8 mouse cellular contexts compared by ENCODE assay signal in genomic region chr12:30884622-30885230, GRCm38 (mm10). TPM values are rescaled to one million over a fixed set of nuclear protein-coding genes. Genes with fewer than 3 reads are reported as not detected.
A peak's percentile ranks its signal among the peaks of the same experiment; 100 is the strongest.
DNase-seq lines count a peak whose midpoint lies in the region; ATAC-seq lines count a peak whose summit lies in the region.

No protein-coding gene starts in this region.

- peaks cover 15% of the 10 kb centered on the region for H3K4me1 ChIP-seq in lung, embryonic 15.5 days
- peaks cover 12% of the 10 kb centered on the region for H3K4me1 ChIP-seq in forebrain, embryonic 12.5 days
- H3K4me1 ChIP-seq in limb, embryonic 15.5 days: peaks cover 14% of the 10 kb centered on the region
- peaks cover 6% of the 10 kb centered on the region; the same call in 1 of the 2 replicates for H3K4me1 ChIP-seq in stomach, embryonic 14.5 days (ENCODE audit: control insufficient read depth, insufficient read depth, low read length)

- 0 out of 2 replicates have a peak, but pooled peaks have one; percentile 23 for ATAC-seq in lung, embryonic 15.5 days (ENCODE audit: borderline replicate concordance, extremely low read depth, low FRiP score, low TSS enrichment)
- ATAC-seq in forebrain, embryonic 12.5 days (ENCODE audit: low FRiP score): peak; percentile 57
- ATAC-seq in limb, embryonic 15.5 days (ENCODE audit: insufficient number of reproducible peaks, low FRiP score, low TSS enrichment, low read depth): peak; percentile 14; the same call in 1 of the 2 replicates
- ATAC-seq in stomach, embryonic 14.5 days (ENCODE audit: insufficient number of reproducible peaks, insufficient read depth, low FRiP score, low read depth): peak; percentile 63; the same call in 1 of the 2 replicates

- no peaks in the 10 kb centered on the region for H3K9me3 ChIP-seq in lung, embryonic 15.5 days
- no peaks in the 10 kb centered on the region for H3K9me3 ChIP-seq in forebrain, embryonic 12.5 days
- no peaks in the 10 kb centered on the region for H3K9me3 ChIP-seq in limb, embryonic 15.5 days
- H3K9me3 ChIP-seq in stomach, embryonic 14.5 days (ENCODE audit: control insufficient read depth, low read depth, low read length): no peaks in the 10 kb centered on the region

- H3K4me3 ChIP-seq in lung, embryonic 15.5 days: peak overlapping the region; percentile 48
- peak overlapping the region; percentile 54 for H3K4me3 ChIP-seq in forebrain, embryonic 12.5 days (replicated peaks)
- peak overlapping the region; percentile 47 for H3K4me3 ChIP-seq in limb, embryonic 15.5 days
- peak overlapping the region; percentile 44 for H3K4me3 ChIP-seq in stomach, embryonic 14.5 days (ENCODE audit: low read depth, low read length)

- H3K4me2 ChIP-seq in lung, embryonic 15.5 days: peak overlapping the region; percentile 96
- peak overlapping the region; percentile 97 for H3K4me2 ChIP-seq in forebrain, embryonic 12.5 days
- peak overlapping the region; percentile 97 for H3K4me2 ChIP-seq in limb, embryonic 15.5 days
- peak overlapping the region; percentile 91 for H3K4me2 ChIP-seq in stomach, embryonic 14.5 days (replicated peaks; ENCODE audit: low read depth, low read length)

- H3K36me3 ChIP-seq in lung, embryonic 15.5 days: no peaks in the 10 kb centered on the region
- no peaks in the 10 kb centered on the region for H3K36me3 ChIP-seq in forebrain, embryonic 12.5 days (replicated peaks)
- H3K36me3 ChIP-seq in limb, embryonic 15.5 days: no peaks in the 10 kb centered on the region
- H3K36me3 ChIP-seq in stomach, embryonic 14.5 days (ENCODE audit: control insufficient read depth, insufficient read depth, low read length): no peaks in the 10 kb centered on the region

- peaks cover 59% of the 10 kb centered on the region for H3K27me3 ChIP-seq in lung, embryonic 15.5 days
- peaks cover 49% of the 10 kb centered on the region for H3K27me3 ChIP-seq in forebrain, embryonic 12.5 days
- peaks cover 53% of the 10 kb centered on the region for H3K27me3 ChIP-seq in limb, embryonic 15.5 days
- peaks cover 37% of the 10 kb centered on the region for H3K27me3 ChIP-seq in stomach, embryonic 14.5 days (ENCODE audit: control insufficient read depth, insufficient read depth, low read length)

- DNase-seq in lung, adult 18-20 months: no peak
- DNase-seq in left cerebral cortex, postnatal 25 days (ENCODE audit: low spot score in 2 of 2): no peak
- DNase-seq in spleen, postnatal 4 days (ENCODE audit: low spot score in 2 of 2): no peak
- DNase-seq in urinary bladder, postnatal 36 days (ENCODE audit: low spot score in 2 of 2): no peak

- intact Hi-C loops in left cerebral cortex, postnatal 25 days (cut with DNase I): loop anchor here (5.0 kb wide), 2 partner anchors 187 to 832 kb away; no protein-coding TSS in a partner anchor

- 8% methylated on average over 39 of the region's 39 CpGs for WGBS in lung, embryonic 15.5 days
- WGBS in forebrain, embryonic 12.5 days: 7% methylated on average over 39 of the region's 39 CpGs
- 9% methylated on average over 39 of the region's 39 CpGs for WGBS in limb, embryonic 15.5 days
- 8% methylated on average over 39 of the region's 39 CpGs for WGBS in stomach, embryonic 14.5 days

- H3K9ac ChIP-seq in lung, embryonic 15.5 days: peak overlapping the region; percentile 38
- H3K9ac ChIP-seq in forebrain, embryonic 12.5 days: peak overlapping the region; percentile 47
- peak overlapping the region; percentile 35; the same call in 1 of the 2 replicates for H3K9ac ChIP-seq in limb, embryonic 15.5 days
- H3K9ac ChIP-seq in stomach, embryonic 14.5 days (replicated peaks; ENCODE audit: low read depth, low read length): no peak overlapping the region

- H3K27ac ChIP-seq in lung, embryonic 15.5 days: no peak overlapping the region
- no peak overlapping the region for H3K27ac ChIP-seq in forebrain, embryonic 12.5 days
- H3K27ac ChIP-seq in limb, embryonic 15.5 days: no peak overlapping the region
- no peak overlapping the region for H3K27ac ChIP-seq in stomach, embryonic 14.5 days (ENCODE audit: low read length)

RNA-seq across cellular contexts. Expression of gene Alkal2, which starts 0.6 kb away (rescaled TPM):
- 0.48 and 0.67 TPM in 2 replicates for polyA plus RNA-seq in lung, embryonic 15.5 days (2015; fragmentation: Nextera tagmentation; extraction: Ambion mirVana)
- 1.1 and 2.0 TPM in 2 replicates for polyA plus RNA-seq in forebrain, embryonic 12.5 days (2016; fragmentation: Nextera tagmentation; extraction: Ambion mirVana)
- polyA plus RNA-seq in limb, embryonic 15.5 days (2015; fragmentation: Nextera tagmentation; extraction: Ambion mirVana): 1.5 and 2.1 TPM in 2 replicates
- polyA plus RNA-seq in stomach, embryonic 14.5 days (2014; fragmentation: Nextera tagmentation; extraction: Ambion mirVana): 1.4 and 1.8 TPM in 2 replicates
- 1 to 10 TPM; 3.0 to 3.2 TPM for total RNA-seq in left cerebral cortex, postnatal 25 days (2021)

RNA-seq across cellular contexts. Expression of gene Acp1, which starts 26.7 kb away (rescaled TPM):
- polyA plus RNA-seq in lung, embryonic 15.5 days (2015; fragmentation: Nextera tagmentation; extraction: Ambion mirVana): 172 and 190 TPM in 2 replicates
- 162 and 169 TPM in 2 replicates for polyA plus RNA-seq in forebrain, embryonic 12.5 days (2016; fragmentation: Nextera tagmentation; extraction: Ambion mirVana)
- 132 and 146 TPM in 2 replicates for polyA plus RNA-seq in limb, embryonic 15.5 days (2015; fragmentation: Nextera tagmentation; extraction: Ambion mirVana)
- 176 and 184 TPM in 2 replicates for polyA plus RNA-seq in stomach, embryonic 14.5 days (2014; fragmentation: Nextera tagmentation; extraction: Ambion mirVana)
- total RNA-seq in left cerebral cortex, postnatal 25 days (2021): 10 to 100 TPM; 51.6 to 54.2 TPM

RNA-seq across cellular contexts. Expression of gene Sh3yl1, which starts 26.7 kb away (rescaled TPM):
- 13.3 and 14.7 TPM in 2 replicates for polyA plus RNA-seq in lung, embryonic 15.5 days (2015; fragmentation: Nextera tagmentation; extraction: Ambion mirVana)
- 23.6 and 24.0 TPM in 2 replicates for polyA plus RNA-seq in forebrain, embryonic 12.5 days (2016; fragmentation: Nextera tagmentation; extraction: Ambion mirVana)
- polyA plus RNA-seq in limb, embryonic 15.5 days (2015; fragmentation: Nextera tagmentation; extraction: Ambion mirVana): 14.7 and 15.3 TPM in 2 replicates
- polyA plus RNA-seq in stomach, embryonic 14.5 days (2014; fragmentation: Nextera tagmentation; extraction: Ambion mirVana): 23.4 and 24.2 TPM in 2 replicates
- 10 to 100 TPM; 11.2 to 12.3 TPM for total RNA-seq in left cerebral cortex, postnatal 25 days (2021)
